Mouse (Mus musculus) testis, adult 2 months (tissue): ENCODE results near the gene Mipol1.

Experiments used
- CTCF ChIP-seq: fragments of 200-500 bp; IDR thresholded peaks from 2 replicates; pipeline ENCODE4 v1.5.1; 2012; ENCODE audit warnings: low read depth, mild to moderate bottlenecking, inconsistent platforms, low read length, moderate library complexity; ENCODE audit not compliant: control insufficient read depth, insufficient read depth, insufficient replicate concordance
- POLR2A ChIP-seq: fragments of 200-500 bp; IDR thresholded peaks from 2 replicates; pipeline ENCODE4 v1.6.1; 2012; ENCODE audit warnings: low read depth, mild to moderate bottlenecking, inconsistent platforms, low read length, moderate library complexity; ENCODE audit not compliant: control insufficient read depth

DNA sequence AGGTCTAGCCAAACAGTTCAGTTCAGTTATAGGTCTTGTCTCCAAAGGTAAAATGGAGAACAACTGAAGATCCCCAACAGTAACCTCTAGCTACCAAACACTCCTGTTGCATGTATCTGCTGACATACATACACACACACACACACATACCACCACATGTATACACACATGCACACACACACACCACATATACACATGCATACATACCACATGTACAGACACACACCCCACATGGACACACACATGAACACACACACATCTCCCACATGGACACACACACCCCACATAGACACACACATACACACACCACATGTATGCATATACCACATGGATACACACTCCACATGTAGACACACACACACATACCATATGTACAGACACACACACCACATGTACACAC lies 32.0 kb upstream of the Mipol1 start:
- TF ChIP-seq POLR2A (no peak), CTCF (no peak)
